Comparison of ENCODE assay signal across 8 mouse cellular contexts in genomic region chr2:124611226-124611625, GRCm38 (mm10).
A peak's percentile ranks its signal among the peaks of the same experiment; 100 is the strongest.
DNase-seq lines count a peak whose midpoint lies in the region; ATAC-seq lines count a peak whose summit lies in the region.

No protein-coding gene starts in this region.

- no peaks in the 10 kb centered on the region for H3K27me3 ChIP-seq in heart, embryonic 13.5 days (replicated peaks)
- no peaks in the 10 kb centered on the region for H3K27me3 ChIP-seq in embryonic facial prominence, embryonic 11.5 days (ENCODE audit: control insufficient read depth, insufficient read depth, low read length)
- no peaks in the 10 kb centered on the region for H3K27me3 ChIP-seq in hindbrain, embryonic 15.5 days
- peaks cover 19% of the 10 kb centered on the region for H3K27me3 ChIP-seq in midbrain, embryonic 15.5 days (replicated peaks)

- no peaks in the 10 kb centered on the region for H3K36me3 ChIP-seq in heart, embryonic 13.5 days
- no peaks in the 10 kb centered on the region for H3K36me3 ChIP-seq in embryonic facial prominence, embryonic 11.5 days (replicated peaks; ENCODE audit: control insufficient read depth, insufficient read depth, low read depth, low read length)
- no peaks in the 10 kb centered on the region for H3K36me3 ChIP-seq in hindbrain, embryonic 15.5 days
- no peaks in the 10 kb centered on the region for H3K36me3 ChIP-seq in midbrain, embryonic 15.5 days (replicated peaks)

- H3K4me2 ChIP-seq in heart, embryonic 13.5 days, result peak overlapping the region; percentile 78
- H3K4me2 ChIP-seq in embryonic facial prominence, embryonic 11.5 days (ENCODE audit: low read depth, low read length), result peak overlapping the region; percentile 95
- H3K4me2 ChIP-seq in hindbrain, embryonic 15.5 days, result peak overlapping the region; percentile 83
- peak overlapping the region; percentile 96 for H3K4me2 ChIP-seq in midbrain, embryonic 15.5 days

- H3K4me1 ChIP-seq in heart, embryonic 13.5 days, result peaks cover 67% of the 10 kb centered on the region
- H3K4me1 ChIP-seq in embryonic facial prominence, embryonic 11.5 days (ENCODE audit: control insufficient read depth, insufficient read depth, low read length), result no peaks in the 10 kb centered on the region
- peaks cover 64% of the 10 kb centered on the region for H3K4me1 ChIP-seq in hindbrain, embryonic 15.5 days (replicated peaks)
- peaks cover 26% of the 10 kb centered on the region for H3K4me1 ChIP-seq in midbrain, embryonic 15.5 days

- peak overlapping the region; percentile 72 for H3K4me3 ChIP-seq in heart, embryonic 13.5 days
- H3K4me3 ChIP-seq in embryonic facial prominence, embryonic 11.5 days (ENCODE audit: low read depth, low read length), result peak overlapping the region; percentile 75
- H3K4me3 ChIP-seq in hindbrain, embryonic 15.5 days, result peak overlapping the region; percentile 68
- peak overlapping the region; percentile 71 for H3K4me3 ChIP-seq in midbrain, embryonic 15.5 days

- H3K9me3 ChIP-seq in heart, embryonic 13.5 days, result no peaks in the 10 kb centered on the region
- H3K9me3 ChIP-seq in embryonic facial prominence, embryonic 11.5 days (replicated peaks; ENCODE audit: control insufficient read depth, low read length), result no peaks in the 10 kb centered on the region
- no peaks in the 10 kb centered on the region for H3K9me3 ChIP-seq in hindbrain, embryonic 15.5 days
- no peaks in the 10 kb centered on the region for H3K9me3 ChIP-seq in midbrain, embryonic 15.5 days

- peak overlapping the region; percentile 92 for H3K9ac ChIP-seq in heart, embryonic 13.5 days
- H3K9ac ChIP-seq in embryonic facial prominence, embryonic 11.5 days (replicated peaks; ENCODE audit: low read length), result peak overlapping the region; percentile 77; the same call in 1 of the 2 replicates
- peak overlapping the region; percentile 90 for H3K9ac ChIP-seq in hindbrain, embryonic 15.5 days
- H3K9ac ChIP-seq in midbrain, embryonic 15.5 days, result peak overlapping the region; percentile 69

- intact Hi-C loops in heart, postnatal 10 days (cut with DNase I), result loop anchor here (2.0 to 5.0 kb wide), 4 partner anchors 40 to 318 kb away; no protein-coding TSS in a partner anchor

- 7% methylated on average over 13 of the region's 13 CpGs for WGBS in heart, embryonic 13.5 days
- WGBS in embryonic facial prominence, embryonic 11.5 days, result 17% methylated on average over 13 of the region's 13 CpGs
- 18% methylated on average over 13 of the region's 13 CpGs for WGBS in hindbrain, embryonic 15.5 days
- WGBS in midbrain, embryonic 15.5 days, result 25% methylated on average over 13 of the region's 13 CpGs

- DNase-seq in heart, postnatal 10 days, result no peak
- no peak for DNase-seq in embryonic facial prominence, embryonic 11.5 days (ENCODE audit: low spot score)
- no peak for DNase-seq in spleen, postnatal 4 days (ENCODE audit: low spot score in 2 of 2)

- peak overlapping the region; percentile 98 for H3K27ac ChIP-seq in heart, embryonic 13.5 days (replicated peaks)
- H3K27ac ChIP-seq in embryonic facial prominence, embryonic 11.5 days (replicated peaks; ENCODE audit: low read depth, low read length), result no peak overlapping the region
- H3K27ac ChIP-seq in hindbrain, embryonic 15.5 days (replicated peaks), result peak overlapping the region; percentile 95
- peak overlapping the region; percentile 89; the same call in 1 of the 2 replicates for H3K27ac ChIP-seq in midbrain, embryonic 15.5 days

- no peak for ATAC-seq in heart, embryonic 13.5 days (ENCODE audit: extremely low read depth, insufficient number of reproducible peaks, low FRiP score, low TSS enrichment)
- no peak for ATAC-seq in embryonic facial prominence, embryonic 11.5 days (replicated peaks; ENCODE audit: insufficient number of reproducible peaks, low FRiP score, low TSS enrichment, low read depth)
- no peak for ATAC-seq in hindbrain, embryonic 15.5 days (ENCODE audit: low FRiP score, low read depth)
- no peak for ATAC-seq in midbrain, embryonic 15.5 days (replicated peaks)
- ATAC-seq in activated CD4-positive, CD25-positive, alpha-beta regulatory T cell, adult 4 months, result no peak
- ATAC-seq in megakaryocyte-erythroid progenitor cell, adult 5-6 weeks (replicated peaks; ENCODE audit: low FRiP score, low TSS enrichment, poor library complexity, severe bottlenecking), result no peak
